Mouse (Mus musculus) cortical plate, adult 2 months (tissue): ENCODE results near the gene Bcan.

Source experiments
- CTCF ChIP-seq: fragments of 200-500 bp; IDR thresholded peaks from 2 replicates; pipeline ENCODE4 v1.5.1; 2011; ENCODE audit warnings: mild to moderate bottlenecking, control low read depth, low read length; ENCODE audit not compliant: insufficient read depth; ENCODE audit errors: extremely low read depth
- POLR2A ChIP-seq: fragments of 200-500 bp; IDR thresholded peaks from 2 replicates; pipeline ENCODE4 v1.6.1; 2011; ENCODE audit warnings: mild to moderate bottlenecking, low read length, control low read depth; ENCODE audit not compliant: insufficient read depth; ENCODE audit errors: extremely low read depth

GRCm38 (mm10) chr3:87982836-87983601 is 17.0 kb downstream of the Bcan start:
- TF ChIP-seq CTCF (no peak), POLR2A (no peak)
